Mouse (Mus musculus): ENCODE data around the gene Tpd52l1. TPM values are rescaled to one million over a fixed set of nuclear protein-coding genes. Genes with fewer than 3 reads are reported as not detected.

Gene Tpd52l1
- polyA plus RNA-seq, 1 experiment from 2014 or later: 31.9 TPM

GRCm38 (mm10) chr10:31354886-31355461, 90.8 kb downstream of the Tpd52l1 start:
- Histone ChIP-seq H3K4me3 (ENCODE audit: low read depth, low read length) (no peak overlapping the region), H3K4me1 (ENCODE audit: control insufficient read depth, insufficient read depth, low read length) (no peaks in the 10 kb centered on the region), H3K9ac (ENCODE audit: low read length) (no peak overlapping the region), H3K4me2 (ENCODE audit: low read depth) (no peak overlapping the region), H3K36me3 (ENCODE audit: control insufficient read depth, insufficient read depth, low read length) (no peaks in the 10 kb centered on the region), H3K27ac (ENCODE audit: low read depth, low read length) (no peak overlapping the region), H3K9me3 (ENCODE audit: control insufficient read depth, low read length) (no peaks in the 10 kb centered on the region), H3K27me3 (ENCODE audit: control insufficient read depth, insufficient read depth, low read length) (no peaks in the 10 kb centered on the region)
- 83% methylated on average over 7 of the region's 7 CpGs for WGBS
- no peak for ATAC-seq (ENCODE audit: insufficient read depth, low FRiP score, low TSS enrichment)
- DNase-seq (ENCODE audit: low spot score): no peak

- Histone ChIP-seq H3K9me3 (ENCODE audit: control insufficient read depth, low read length) (no peaks in the 10 kb centered on the region), H3K9ac (ENCODE audit: low read length) (no peak overlapping the region), H3K36me3 (ENCODE audit: control insufficient read depth, insufficient read depth, low read length) (no peaks in the 10 kb centered on the region), H3K4me1 (ENCODE audit: control insufficient read depth, insufficient read depth, low read length) (no peaks in the 10 kb centered on the region), H3K27ac (ENCODE audit: low read depth, low read length) (no peak overlapping the region), H3K4me2 (ENCODE audit: low read depth) (no peak overlapping the region), H3K4me3 (ENCODE audit: low read depth, low read length) (no peak overlapping the region), H3K27me3 (ENCODE audit: control insufficient read depth, insufficient read depth, low read length) (no peaks in the 10 kb centered on the region)
- WGBS: 86% methylated on average over 2 of the region's 2 CpGs
- ATAC-seq (ENCODE audit: insufficient read depth, low FRiP score, low TSS enrichment): no peak
- DNase-seq (ENCODE audit: low spot score): no peak
Observed at GRCm38 (mm10) chr10:31354141-31354540, 91.6 kb downstream of the Tpd52l1 start.

GRCm38 (mm10) chr10:31352845-31353427, 92.8 kb downstream of the Tpd52l1 start:
- Histone ChIP-seq H3K36me3 (ENCODE audit: control insufficient read depth, insufficient read depth, low read length) (no peaks in the 10 kb centered on the region), H3K9me3 (ENCODE audit: control insufficient read depth, low read length) (no peaks in the 10 kb centered on the region), H3K9ac (ENCODE audit: low read length) (no peak overlapping the region), H3K4me2 (ENCODE audit: low read depth) (no peak overlapping the region), H3K27ac (ENCODE audit: low read depth, low read length) (no peak overlapping the region), H3K4me1 (ENCODE audit: control insufficient read depth, insufficient read depth, low read length) (no peaks in the 10 kb centered on the region), H3K27me3 (ENCODE audit: control insufficient read depth, insufficient read depth, low read length) (no peaks in the 10 kb centered on the region), H3K4me3 (ENCODE audit: low read depth, low read length) (no peak overlapping the region)
- DNase-seq (ENCODE audit: low spot score) (no peak), ATAC-seq (ENCODE audit: insufficient read depth, low FRiP score, low TSS enrichment) (no peak)
- 85% methylated on average over 1 of the region's 1 CpGs for WGBS

GRCm38 (mm10) chr10:31351056-31351455, 94.7 kb downstream of the Tpd52l1 start:
- Histone ChIP-seq H3K27me3 (ENCODE audit: control insufficient read depth, insufficient read depth, low read length) (no peaks in the 10 kb centered on the region), H3K9ac (ENCODE audit: low read length) (no peak overlapping the region), H3K9me3 (ENCODE audit: control insufficient read depth, low read length) (no peaks in the 10 kb centered on the region), H3K4me1 (ENCODE audit: control insufficient read depth, insufficient read depth, low read length) (no peaks in the 10 kb centered on the region), H3K27ac (ENCODE audit: low read depth, low read length) (no peak overlapping the region), H3K36me3 (ENCODE audit: control insufficient read depth, insufficient read depth, low read length) (no peaks in the 10 kb centered on the region), H3K4me2 (ENCODE audit: low read depth) (no peak overlapping the region), H3K4me3 (ENCODE audit: low read depth, low read length) (no peak overlapping the region)
- no peak for DNase-seq (ENCODE audit: low spot score)
- WGBS: 91% methylated on average over 2 of the region's 2 CpGs
- ATAC-seq (ENCODE audit: insufficient read depth, low FRiP score, low TSS enrichment): no peak

- 89% methylated on average over 8 of the region's 8 CpGs for WGBS
- H3K9me3 ChIP-seq (ENCODE audit: control insufficient read depth, low read length): no peaks in the 10 kb centered on the region
- H3K36me3 ChIP-seq (ENCODE audit: control insufficient read depth, insufficient read depth, low read length): no peaks in the 10 kb centered on the region
- H3K4me3 ChIP-seq (ENCODE audit: low read depth, low read length): no peak overlapping the region
- no peak overlapping the region for H3K4me2 ChIP-seq (ENCODE audit: low read depth)
- ATAC-seq (ENCODE audit: insufficient read depth, low FRiP score, low TSS enrichment) (no peak), DNase-seq (ENCODE audit: low spot score) (no peak)
- H3K27ac ChIP-seq (ENCODE audit: low read depth, low read length): no peak overlapping the region
- no peaks in the 10 kb centered on the region for H3K4me1 ChIP-seq (ENCODE audit: control insufficient read depth, insufficient read depth, low read length)
- no peak overlapping the region for H3K9ac ChIP-seq (ENCODE audit: low read length)
- no peaks in the 10 kb centered on the region for H3K27me3 ChIP-seq (ENCODE audit: control insufficient read depth, insufficient read depth, low read length)
Observed at GRCm38 (mm10) chr10:31346401-31346800, 99.4 kb downstream of the Tpd52l1 start.

- Histone ChIP-seq H3K4me2 (ENCODE audit: low read depth) (no peak overlapping the region), H3K9ac (ENCODE audit: low read length) (no peak overlapping the region), H3K4me3 (ENCODE audit: low read depth, low read length) (no peak overlapping the region), H3K36me3 (ENCODE audit: control insufficient read depth, insufficient read depth, low read length) (no peaks in the 10 kb centered on the region), H3K27me3 (ENCODE audit: control insufficient read depth, insufficient read depth, low read length) (no peaks in the 10 kb centered on the region), H3K4me1 (ENCODE audit: control insufficient read depth, insufficient read depth, low read length) (no peaks in the 10 kb centered on the region), H3K9me3 (ENCODE audit: control insufficient read depth, low read length) (no peaks in the 10 kb centered on the region), H3K27ac (ENCODE audit: low read depth, low read length) (no peak overlapping the region)
- DNase-seq (ENCODE audit: low spot score): no peak
- 93% methylated on average over 5 of the region's 5 CpGs for WGBS
- ATAC-seq (ENCODE audit: insufficient read depth, low FRiP score, low TSS enrichment): no peak
Observed at GRCm38 (mm10) chr10:31336432-31336831, 109.3 kb downstream of the Tpd52l1 start.

- H3K36me3 ChIP-seq (ENCODE audit: control insufficient read depth, insufficient read depth, low read length): no peaks in the 10 kb centered on the region; the same call in 1 of the 2 replicates
- H3K4me2 ChIP-seq (ENCODE audit: low read depth): no peak overlapping the region
- H3K27ac ChIP-seq (ENCODE audit: low read depth, low read length): no peak overlapping the region
- no peak for ATAC-seq (ENCODE audit: insufficient read depth, low FRiP score, low TSS enrichment)
- H3K4me3 ChIP-seq (ENCODE audit: low read depth, low read length): no peak overlapping the region
- H3K4me1 ChIP-seq (ENCODE audit: control insufficient read depth, insufficient read depth, low read length): no peaks in the 10 kb centered on the region
- DNase-seq (ENCODE audit: low spot score): no peak
- H3K27me3 ChIP-seq (ENCODE audit: control insufficient read depth, insufficient read depth, low read length): no peaks in the 10 kb centered on the region
- WGBS: 92% methylated on average over 4 of the region's 4 CpGs
- H3K9ac ChIP-seq (ENCODE audit: low read length): no peak overlapping the region
- H3K9me3 ChIP-seq (ENCODE audit: control insufficient read depth, low read length): no peaks in the 10 kb centered on the region
Observed at GRCm38 (mm10) chr10:31331225-31331775, 114.5 kb downstream of the Tpd52l1 start.

GRCm38 (mm10) chr10:31330286-31330962, 115.3 kb downstream of the Tpd52l1 start:
- Histone ChIP-seq H3K4me3 (ENCODE audit: low read depth, low read length) (no peak overlapping the region), H3K9me3 (ENCODE audit: control insufficient read depth, low read length) (no peaks in the 10 kb centered on the region), H3K36me3 (ENCODE audit: control insufficient read depth, insufficient read depth, low read length) (peaks cover 2% of the 10 kb centered on the region; the same call in 1 of the 2 replicates), H3K4me2 (ENCODE audit: low read depth) (no peak overlapping the region), H3K27me3 (ENCODE audit: control insufficient read depth, insufficient read depth, low read length) (no peaks in the 10 kb centered on the region), H3K9ac (ENCODE audit: low read length) (no peak overlapping the region), H3K4me1 (ENCODE audit: control insufficient read depth, insufficient read depth, low read length) (no peaks in the 10 kb centered on the region), H3K27ac (ENCODE audit: low read depth, low read length) (no peak overlapping the region)
- 92% methylated on average over 3 of the region's 3 CpGs for WGBS
- no peak for DNase-seq (ENCODE audit: low spot score)
- no peak for ATAC-seq (ENCODE audit: insufficient read depth, low FRiP score, low TSS enrichment)
